25 mouse cellular contexts compared by ENCODE assay signal in genomic region chr1:183191398-183191797, GRCm38 (mm10). TPM values are rescaled to one million over a fixed set of nuclear protein-coding genes. Genes with fewer than 3 reads are reported as not detected.
DNase-seq lines count a peak whose midpoint lies in the region; ATAC-seq lines count a peak whose summit lies in the region.
"Had no signal": no experiment of that assay in that cellular context is flagged by ENCODE, and none has a peak within 500 bp of the region (broad histone marks: within the 10 kb centered on the region; RNA-seq: fewer than 3 reads in every experiment).

No protein-coding gene starts in this region.

- no peak overlapping the region for H3K9ac ChIP-seq in limb, embryonic 12.5 days (replicated peaks)
- H3K9ac ChIP-seq: heart, embryonic 13.5 days; hindbrain, embryonic 13.5 days; liver, embryonic 13.5 days; lung, embryonic 14.5 days had no signal

- H3K9me3 ChIP-seq in heart, embryonic 10.5 days: no peaks in the 10 kb centered on the region
- H3K9me3 ChIP-seq in limb, embryonic 12.5 days: no peaks in the 10 kb centered on the region
- H3K9me3 ChIP-seq: G1E; heart, embryonic 13.5 days; hindbrain, embryonic 13.5 days; liver, embryonic 13.5 days had no signal

- no peak for ATAC-seq in limb, embryonic 12.5 days (ENCODE audit: insufficient number of reproducible peaks, insufficient read depth, low FRiP score, low TSS enrichment, low read depth)
- ATAC-seq: forebrain, embryonic 16.5 days; Patski had no signal

- H3K36me3 ChIP-seq in heart, embryonic 10.5 days: no peaks in the 10 kb centered on the region
- no peaks in the 10 kb centered on the region for H3K36me3 ChIP-seq in limb, embryonic 12.5 days
- H3K36me3 ChIP-seq: heart, embryonic 13.5 days; hindbrain, embryonic 13.5 days; liver, embryonic 13.5 days had no signal

- 65% methylated on average over 10 of the region's 10 CpGs for WGBS in heart, embryonic 10.5 days
- WGBS in limb, embryonic 12.5 days: 43% methylated on average over 10 of the region's 10 CpGs

- H3K4me1 ChIP-seq in heart, embryonic 10.5 days: peaks cover 65% of the 10 kb centered on the region
- H3K4me1 ChIP-seq in limb, embryonic 12.5 days (replicated peaks): peaks cover 85% of the 10 kb centered on the region
- H3K4me1 ChIP-seq: liver, embryonic 13.5 days had no signal

- no peak for DNase-seq in heart, embryonic 10.5 days (ENCODE audit: low spot score)
- no peak for DNase-seq in heart, adult 8-10 months (ENCODE audit: low spot score)
- DNase-seq in retina, postnatal 1 day: peak; percentile 16
- no peak for DNase-seq in retina, embryonic 14.5 days (ENCODE audit: low spot score)
- no peak for DNase-seq in lung, adult 18-20 months
- no peak for DNase-seq in cerebellum, postnatal 10 days
- DNase-seq: B cell, adult 2 months; cerebellum, adult 11-12 months; cerebellum, postnatal 14 days; heart, postnatal 36 days; kidney, adult 11 months; layer of hippocampus, adult 9-11 months; left cerebral cortex, postnatal 4 days; liver, embryonic 13.5 days; lung, embryonic 14.5 days; right cerebral cortex, postnatal 14 days; thymus, postnatal 14 days had no signal

- H3K4me2 ChIP-seq in limb, embryonic 12.5 days: no peak overlapping the region
- H3K4me2 ChIP-seq: heart, embryonic 13.5 days; hindbrain, embryonic 13.5 days; liver, embryonic 13.5 days; lung, embryonic 14.5 days had no signal

- 0 out of 2 replicates have a peak overlapping the region, but pooled peaks have one; percentile 42 for H3K27ac ChIP-seq in heart, embryonic 10.5 days
- H3K27ac ChIP-seq in limb, embryonic 12.5 days: 0 out of 2 replicates have a peak overlapping the region, but pooled peaks have one; percentile 24
- H3K27ac ChIP-seq: hindbrain, embryonic 13.5 days; kidney, postnatal 0 days; liver, embryonic 13.5 days had no signal

- H3K4me3 ChIP-seq in heart, embryonic 10.5 days: no peak overlapping the region
- H3K4me3 ChIP-seq in limb, embryonic 12.5 days (replicated peaks): no peak overlapping the region
- H3K4me3 ChIP-seq: heart, embryonic 13.5 days; hindbrain, embryonic 13.5 days; liver, embryonic 13.5 days had no signal

- no peaks in the 10 kb centered on the region for H3K27me3 ChIP-seq in heart, embryonic 10.5 days (ENCODE audit: insufficient read depth, poor library complexity, severe bottlenecking)
- no peaks in the 10 kb centered on the region for H3K27me3 ChIP-seq in limb, embryonic 12.5 days
- H3K27me3 ChIP-seq: CH12.LX; heart, embryonic 13.5 days; hindbrain, embryonic 13.5 days; liver, embryonic 13.5 days; Patski had no signal

RNA-seq across cellular contexts. Expression of gene Disp1, which starts 29.9 kb away (rescaled TPM):
- 10.8 and 11.4 TPM in 2 replicates for polyA plus RNA-seq in heart, embryonic 10.5 days (2016; fragmentation: Nextera tagmentation; extraction: Ambion mirVana)
- total RNA-seq in heart, adult 8-10 months (2022): 1 to 10 TPM; 7.9 to 8.9 (median 8.0) TPM
- polyA plus RNA-seq in limb, embryonic 12.5 days (2016; fragmentation: Nextera tagmentation; extraction: Ambion mirVana): 22.1 and 25.3 TPM in 2 replicates
